ENCODE assay signal across 18 mouse cellular contexts in genomic region chr1:38250246-38250645, GRCm38 (mm10).
DNase-seq lines count a peak whose midpoint lies in the region; ATAC-seq and TF ChIP-seq lines count a peak whose summit lies in the region.
"Had no signal": no experiment of that assay in that cellular context is flagged by ENCODE, and none has a peak within 500 bp of the region (broad histone marks: within the 10 kb centered on the region; RNA-seq: fewer than 3 reads in every experiment).

No protein-coding gene starts in this region.

- no peaks in the 10 kb centered on the region; the same call in 1 of the 2 replicates for H3K4me1 ChIP-seq in embryonic facial prominence, embryonic 11.5 days (ENCODE audit: control insufficient read depth, insufficient read depth, low read length)
- peaks cover 24% of the 10 kb centered on the region for H3K4me1 ChIP-seq in embryonic facial prominence, embryonic 10.5 days
- 0 out of 2 replicates have a peak, but pooled peaks cover 4% of the 10 kb centered on the region for H3K4me1 ChIP-seq in forebrain, postnatal 0 days (ENCODE audit: insufficient read depth)

- no peak overlapping the region for H3K9ac ChIP-seq in embryonic facial prominence, embryonic 11.5 days (replicated peaks; ENCODE audit: low read length)
- H3K9ac ChIP-seq in forebrain, postnatal 0 days, result no peak overlapping the region

- no peaks in the 10 kb centered on the region for H3K27me3 ChIP-seq in embryonic facial prominence, embryonic 11.5 days (ENCODE audit: control insufficient read depth, insufficient read depth, low read length)
- no peaks in the 10 kb centered on the region for H3K27me3 ChIP-seq in embryonic facial prominence, embryonic 10.5 days (replicated peaks; ENCODE audit: low read depth, poor library complexity, severe bottlenecking)
- no peaks in the 10 kb centered on the region for H3K27me3 ChIP-seq in forebrain, postnatal 0 days (ENCODE audit: insufficient read depth, low read length)
- H3K27me3 ChIP-seq: CH12.LX, Patski had no signal

- H3K9me3 ChIP-seq in embryonic facial prominence, embryonic 11.5 days (replicated peaks; ENCODE audit: control insufficient read depth, low read length), result no peaks in the 10 kb centered on the region
- no peaks in the 10 kb centered on the region for H3K9me3 ChIP-seq in embryonic facial prominence, embryonic 10.5 days
- no peaks in the 10 kb centered on the region for H3K9me3 ChIP-seq in forebrain, postnatal 0 days (ENCODE audit: low read length)
- H3K9me3 ChIP-seq: G1E had no signal

- H3K36me3 ChIP-seq in embryonic facial prominence, embryonic 11.5 days (replicated peaks; ENCODE audit: control insufficient read depth, insufficient read depth, low read depth, low read length), result no peaks in the 10 kb centered on the region; the same call in 1 of the 2 replicates
- no peaks in the 10 kb centered on the region for H3K36me3 ChIP-seq in embryonic facial prominence, embryonic 10.5 days (replicated peaks)
- H3K36me3 ChIP-seq in forebrain, postnatal 0 days (ENCODE audit: insufficient read depth), result no peaks in the 10 kb centered on the region
- H3K36me3 ChIP-seq: G1E had no signal

- H3K4me2 ChIP-seq in embryonic facial prominence, embryonic 11.5 days (ENCODE audit: low read depth, low read length), result no peak overlapping the region
- H3K4me2 ChIP-seq in forebrain, postnatal 0 days (ENCODE audit: low read depth), result no peak overlapping the region

- no peak for ATAC-seq in embryonic facial prominence, embryonic 11.5 days (replicated peaks; ENCODE audit: insufficient number of reproducible peaks, low FRiP score, low TSS enrichment, low read depth)
- ATAC-seq in forebrain, postnatal 0 days, result no peak
- ATAC-seq: activated CD4-positive, CD25-positive, alpha-beta regulatory T cell, adult 4 months; CD4-positive, CD25-positive, alpha-beta regulatory T cell, adult 4 months; Patski had no signal

- H3K4me3 ChIP-seq in embryonic facial prominence, embryonic 11.5 days (ENCODE audit: low read depth, low read length), result no peak overlapping the region
- no peak overlapping the region for H3K4me3 ChIP-seq in embryonic facial prominence, embryonic 10.5 days
- no peak overlapping the region for H3K4me3 ChIP-seq in gastrocnemius, adult 2 months
- H3K4me3 ChIP-seq in forebrain, postnatal 0 days (ENCODE audit: low read depth, low read length), result no peak overlapping the region

- intact Hi-C loops in gastrocnemius, adult 2 months (cut with DNase I), result no loop called here
- intact Hi-C loops in gastrocnemius, postnatal 14 days (cut with DNase I; ENCODE audit: low total_unique reads), result no loop called here

- TF ChIP-seq CTCF in gastrocnemius, adult 2 months (IDR thresholded peaks at IDR 0.05), result no peak
- no peak for TF ChIP-seq CTCF in forebrain, postnatal 0 days (IDR thresholded peaks at IDR 0.05; ENCODE audit: low read depth)

- WGBS in embryonic facial prominence, embryonic 11.5 days, result 49% methylated on average over 3 of the region's 3 CpGs
- 60% methylated on average over 3 of the region's 3 CpGs for WGBS in embryonic facial prominence, embryonic 10.5 days
- 85% methylated on average over 3 of the region's 3 CpGs for WGBS in forebrain, postnatal 0 days

- DNase-seq in embryonic facial prominence, embryonic 11.5 days (ENCODE audit: low spot score), result peak; percentile 33
- DNase-seq in embryonic facial prominence, embryonic 10.5 days (ENCODE audit: low spot score), result no peak
- no peak for DNase-seq in gastrocnemius, adult 2 months
- no peak for DNase-seq in gastrocnemius, postnatal 14 days
- DNase-seq in heart, adult 11 months, result peak; percentile 68
- no peak for DNase-seq in heart, adult 8-10 months (ENCODE audit: low spot score)
- peak; percentile 54 for DNase-seq in 3T3-L1 (ENCODE audit: low read depth, low spot score)
- DNase-seq in forebrain, postnatal 0 days, result no peak
- DNase-seq: adrenal gland, postnatal 25 days; B cell, adult 2 months; cerebellum, adult 11 months; cerebellum, adult 11-12 months; cerebellum, adult 18-20 months had no signal

- no peak overlapping the region for H3K27ac ChIP-seq in embryonic facial prominence, embryonic 11.5 days (replicated peaks; ENCODE audit: low read depth, low read length)
- H3K27ac ChIP-seq in embryonic facial prominence, embryonic 10.5 days (replicated peaks), result no peak overlapping the region
- H3K27ac ChIP-seq in gastrocnemius, adult 2 months, result peak overlapping the region; percentile 63
- no peak overlapping the region for H3K27ac ChIP-seq in forebrain, postnatal 0 days (ENCODE audit: low read depth, low read length)

Comparison
In these comparisons a context has a peak if more than half of its experiments do, and no peak if none do; other contexts are left out.
1. DNase-seq: peak in embryonic facial prominence, embryonic 11.5 days (single experiment), heart, adult 11 months (single experiment) and 3T3-L1 (single experiment); none in embryonic facial prominence, embryonic 10.5 days (single experiment), gastrocnemius, adult 2 months (single experiment), gastrocnemius, postnatal 14 days (single experiment), heart, adult 8-10 months (single experiment) and forebrain, postnatal 0 days (single experiment).